Mouse (Mus musculus) heart, embryonic 14.5 days (tissue): ENCODE measurements around the gene Pygb. TPM values are rescaled to one million over a fixed set of nuclear protein-coding genes. Genes with fewer than 3 reads are reported as not detected.

Source experiments
- ATAC-seq: fragments of 200-750 bp; cut with Nextera tagmentation; 2 replicates; pipeline ENCODE4 v1.8.0; 2017; ENCODE audit warnings: low read depth, moderate TSS enrichment; ENCODE audit not compliant: insufficient number of reproducible peaks, insufficient read depth, low FRiP score
- H3K27ac ChIP-seq, 2 experiments: fragments of 200-500 bp in 1 of 2; fragments of 300-500 bp in 1 of 2; sonication (generic) in 1 of 2; replicated peaks in 1 of 2; 2 replicates each; pipeline ENCODE4 v1.5.1; 2012 to 2014; ENCODE audit warnings: low read depth in 2 of 2, low read length in 2 of 2, control low read depth in 1 of 2, mild to moderate bottlenecking in 1 of 2, mixed read lengths in 1 of 2; ENCODE audit not compliant: control insufficient read depth in 1 of 2, insufficient read depth in 1 of 2
- H3K27me3 ChIP-seq: fragments of 300-500 bp; sonication (generic); 2 replicates; pipeline ENCODE4 v1.6.1; 2014; ENCODE audit warnings: mild to moderate bottlenecking, low read length, control low read depth; ENCODE audit not compliant: control insufficient read depth, insufficient read depth
- H3K36me3 ChIP-seq: fragments of 300-500 bp; sonication (generic); 2 replicates; pipeline ENCODE4 v1.6.1; 2014; ENCODE audit warnings: mild to moderate bottlenecking, control low read depth, low read length, mixed read lengths; ENCODE audit not compliant: control insufficient read depth, insufficient read depth
- H3K4me1 ChIP-seq, 2 experiments: fragments of 200-500 bp in 1 of 2; fragments of 300-500 bp in 1 of 2; sonication (generic) in 1 of 2; 2 replicates each; pipeline ENCODE4 v1.6.1; 2012 to 2014; ENCODE audit warnings: low read length in 2 of 2, control low read depth in 1 of 2, mixed read lengths in 1 of 2; ENCODE audit not compliant: control insufficient read depth in 2 of 2, insufficient read depth in 2 of 2
- H3K4me2 ChIP-seq: fragments of 300-500 bp; sonication (generic); 2 replicates; pipeline ENCODE4 v1.6.1; 2014; ENCODE audit warnings: mild to moderate bottlenecking, low read length
- H3K4me3 ChIP-seq, 2 experiments: fragments of 200-500 bp in 1 of 2; fragments of 300-500 bp in 1 of 2; sonication (generic) in 1 of 2; 2 replicates each; pipeline ENCODE4 v1.5.1; 2012 to 2014; ENCODE audit warnings: low read length in 2 of 2, mild to moderate bottlenecking in 2 of 2, control low read depth in 1 of 2, low read depth in 1 of 2, moderate library complexity in 1 of 2; ENCODE audit not compliant: control insufficient read depth in 1 of 2, insufficient read depth in 1 of 2
- H3K9ac ChIP-seq: fragments of 300-500 bp; sonication (generic); 2 replicates; pipeline ENCODE4 v1.6.1; 2014; ENCODE audit warnings: mild to moderate bottlenecking, low read length
- H3K9me3 ChIP-seq: fragments of 300-500 bp; sonication (generic); 2 replicates; pipeline ENCODE4 v1.6.1; 2016; ENCODE audit warnings: low read length, control low read depth; ENCODE audit not compliant: control insufficient read depth
- WGBS: fragments of 180-500 bp; shearing (Covaris S2); extraction: QIAGEN DNeasy Blood & Tissue Kit; methylation state at CpG from one replicate; pipeline ENCODE4 v1.1.7; 2014; 5-methylcytosine and 5-hydroxymethylcytosine counted together
- polyA plus RNA-seq: library from polyadenylated mRNA; unstranded; fragments of >200 nt; fragmentation: Nextera tagmentation; extraction: Ambion mirVana; gene quantifications from 2 replicates; pipeline ENCODE4 v1.2.1, GENCODE M21; 2014

Pygb gene
- polyA plus RNA-seq, 1 experiment from 2014 or later: 161 TPM

DNA sequence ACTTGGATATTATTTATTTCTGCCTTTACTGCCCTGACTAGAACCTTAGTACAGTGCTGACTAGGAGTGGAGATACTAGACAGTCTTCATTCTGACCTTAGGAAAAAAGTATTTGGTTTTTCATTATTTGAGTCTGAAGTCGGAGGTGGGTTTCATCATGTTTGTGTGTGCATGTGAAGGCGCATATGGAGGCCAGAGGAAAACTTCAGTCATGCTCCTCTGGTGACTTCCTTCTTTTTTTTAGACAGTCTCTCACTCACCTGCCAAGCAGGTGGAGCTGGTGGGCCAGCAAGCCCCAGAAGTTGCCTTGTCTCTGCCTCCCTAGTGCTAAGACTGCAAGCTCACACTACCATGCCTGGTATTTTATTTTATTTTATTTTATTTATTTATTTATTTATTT is 80.5 kb downstream of the Pygb start:
- Histone ChIP-seq H3K4me3 (no peak overlapping the region), H3K4me1 (no peaks in the 10 kb centered on the region), H3K9me3 (no peaks in the 10 kb centered on the region), H3K9ac (no peak overlapping the region), H3K36me3 (no peaks in the 10 kb centered on the region), H3K27ac (no peak overlapping the region), H3K27me3 (no peaks in the 10 kb centered on the region), H3K4me2 (no peak overlapping the region)
- 92% methylated on average over 2 of the region's 2 CpGs for WGBS
- ATAC-seq: no peak

DNA sequence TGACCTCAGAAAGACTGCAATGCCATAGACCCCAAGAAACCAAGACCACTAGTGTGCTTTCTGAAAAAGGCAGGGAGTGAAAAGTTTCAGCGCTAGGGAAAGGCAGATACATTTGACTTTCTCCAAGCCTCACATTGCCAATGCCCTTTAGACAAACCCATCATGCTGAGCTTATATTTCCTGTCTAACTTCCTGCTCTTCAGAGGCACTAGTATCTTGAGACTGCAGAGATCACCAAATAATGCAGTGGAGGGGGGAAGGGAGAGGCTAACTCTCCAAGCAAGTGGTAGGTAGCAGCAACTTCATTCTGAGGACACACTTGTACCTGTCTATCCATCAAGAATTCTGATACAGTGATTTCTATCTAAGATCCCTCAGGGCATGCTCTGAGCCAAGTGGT is 82.9 kb downstream of the Pygb start:
- 66% methylated on average over 1 of the region's 1 CpGs for WGBS

DNA sequence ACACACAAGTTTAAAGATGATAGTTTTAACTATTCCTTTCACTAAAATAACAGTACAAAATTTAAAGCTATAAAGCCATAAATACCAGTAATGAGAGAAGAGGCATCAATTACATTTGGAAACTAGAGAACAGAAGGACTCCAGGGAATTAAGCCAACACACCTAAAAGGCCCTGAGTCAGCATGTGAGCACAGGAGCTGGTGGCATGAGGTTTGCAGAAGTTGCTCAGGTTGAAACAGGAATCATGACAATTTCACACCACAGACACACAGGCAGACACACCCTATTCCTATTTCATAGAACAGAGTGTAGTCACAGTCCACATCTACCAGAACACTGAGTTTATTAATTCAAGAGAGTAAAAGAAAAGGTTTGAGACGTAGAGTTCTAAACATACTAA is 88.0 kb downstream of the Pygb start:
- H3K4me3 ChIP-seq: no peak overlapping the region
- no peaks in the 10 kb centered on the region for H3K27me3 ChIP-seq
- WGBS: 88% methylated on average over 1 of the region's 1 CpGs
- H3K4me1 ChIP-seq: no peaks in the 10 kb centered on the region
- no peak for ATAC-seq
- H3K4me2 ChIP-seq: no peak overlapping the region
- H3K27ac ChIP-seq: no peak overlapping the region
- no peaks in the 10 kb centered on the region for H3K9me3 ChIP-seq
- H3K9ac ChIP-seq: no peak overlapping the region
- H3K36me3 ChIP-seq: no peaks in the 10 kb centered on the region

More for the DNA sequence above, 82.9 kb downstream of the Pygb start:
- Histone ChIP-seq H3K36me3 (no peaks in the 10 kb centered on the region), H3K9ac (no peak overlapping the region), H3K9me3 (no peaks in the 10 kb centered on the region), H3K4me1 (no peaks in the 10 kb centered on the region), H3K4me3 (no peak overlapping the region), H3K4me2 (no peak overlapping the region), H3K27ac (no peak overlapping the region), H3K27me3 (no peaks in the 10 kb centered on the region)
- no peak for ATAC-seq

DNA sequence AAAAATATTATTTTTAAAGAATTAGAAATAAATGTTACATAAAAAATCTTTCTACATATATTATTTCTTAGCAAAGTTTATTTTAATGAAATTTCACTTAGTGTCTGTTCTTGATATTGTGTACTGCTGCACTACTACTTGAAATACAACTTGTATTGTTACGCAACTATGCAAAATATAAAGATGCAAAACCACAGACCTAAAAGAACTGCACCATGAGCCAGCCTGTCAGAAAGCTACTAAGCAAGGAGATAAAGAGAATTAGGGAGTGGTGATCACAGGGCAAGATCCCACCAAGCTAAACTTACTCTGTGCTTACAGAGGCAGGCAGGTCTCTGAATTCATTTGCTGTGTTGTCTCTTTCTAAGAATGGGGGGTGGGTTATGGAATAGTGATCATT is 88.7 kb downstream of the Pygb start:
- Histone ChIP-seq H3K9me3 (no peaks in the 10 kb centered on the region), H3K4me2 (no peak overlapping the region), H3K9ac (no peak overlapping the region), H3K27ac (no peak overlapping the region), H3K4me1 (no peaks in the 10 kb centered on the region), H3K4me3 (no peak overlapping the region), H3K36me3 (no peaks in the 10 kb centered on the region), H3K27me3 (no peaks in the 10 kb centered on the region)
- WGBS: 98% methylated on average over 1 of the region's 1 CpGs
- no peak for ATAC-seq

DNA sequence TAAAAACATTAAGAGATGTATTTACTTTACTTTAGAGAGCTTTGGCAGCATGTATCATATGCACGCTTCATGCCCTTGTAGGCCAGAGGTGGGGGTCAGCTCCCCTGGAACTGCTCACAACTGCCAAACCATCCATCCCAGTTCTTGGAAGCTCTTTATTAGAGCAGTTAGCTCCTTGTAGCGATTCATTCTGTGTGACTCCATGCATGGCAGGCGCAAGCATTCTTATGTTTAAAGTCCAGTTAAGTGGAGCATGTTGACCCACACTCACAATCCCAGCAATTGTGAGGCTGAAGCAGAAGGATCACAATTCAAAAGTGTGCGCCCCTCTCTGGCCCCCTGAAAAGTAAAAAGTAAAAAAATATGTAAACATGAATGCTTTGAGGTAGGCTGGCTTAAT is 91.0 kb downstream of the Pygb start:
- Histone ChIP-seq H3K4me2 (no peak overlapping the region), H3K4me3 (no peak overlapping the region), H3K9ac (no peak overlapping the region), H3K9me3 (no peaks in the 10 kb centered on the region), H3K4me1 (no peaks in the 10 kb centered on the region), H3K36me3 (no peaks in the 10 kb centered on the region), H3K27ac (no peak overlapping the region), H3K27me3 (no peaks in the 10 kb centered on the region)
- ATAC-seq: no peak
- 90% methylated on average over 4 of the region's 4 CpGs for WGBS

Other genes starting within 250 kb of the Pygb start
- not detected in 2 replicates for gene Cst7, start 216.3 kb upstream of the Pygb start, polyA plus RNA-seq
- gene Apmap, start 178.2 kb upstream of the Pygb start, polyA plus RNA-seq: 26.6 and 27.4 TPM in 2 replicates
- 8.4 and 11.6 TPM in 2 replicates for gene Acss1, start 118.2 kb upstream of the Pygb start, polyA plus RNA-seq
- gene Vsx1, start 97.4 kb upstream of the Pygb start, polyA plus RNA-seq: not detected in 2 replicates
- 18.5 and 18.6 TPM in 2 replicates for gene Entpd6, start 37.7 kb upstream of the Pygb start, polyA plus RNA-seq
- gene Abhd12, start 118.0 kb downstream of the Pygb start, polyA plus RNA-seq: 44.1 and 46.4 TPM in 2 replicates
- gene Gins1, start 118.7 kb downstream of the Pygb start, polyA plus RNA-seq: 28.2 and 30.9 TPM in 2 replicates